Mouse (Mus musculus) spleen, adult 2 months (tissue): ENCODE measurements around the gene Snd1. TPM values are rescaled to one million over a fixed set of nuclear protein-coding genes. Genes with fewer than 3 reads are reported as not detected.

Experiments
- DNase-seq, 2 experiments: peaks; one replicate each; pipeline versions ENCODE4 v3.0.0 to v3.0.0-alpha.2; 2012 to 2021; ENCODE audit warnings: low spot score in 2 of 2, low read depth in 1 of 2
- H3K27ac ChIP-seq: fragments of 200-500 bp; 2 replicates; pipeline ENCODE4 v1.5.1; 2012; ENCODE audit warnings: low read length, inconsistent platforms; ENCODE audit not compliant: insufficient read depth
- H3K27me3 ChIP-seq: fragments of 200-500 bp; 2 replicates; pipeline ENCODE4 v1.6.1; 2012; ENCODE audit warnings: mild to moderate bottlenecking, moderate library complexity, low read length, inconsistent platforms; ENCODE audit not compliant: control insufficient read depth, insufficient read depth
- H3K36me3 ChIP-seq: fragments of 200-500 bp; 2 replicates; pipeline ENCODE4 v1.6.1; 2012; ENCODE audit warnings: mild to moderate bottlenecking, low read length, inconsistent platforms; ENCODE audit not compliant: control insufficient read depth, insufficient read depth
- H3K4me1 ChIP-seq: fragments of 200-500 bp; 2 replicates; pipeline ENCODE4 v1.6.1; 2011; ENCODE audit warnings: inconsistent platforms; ENCODE audit not compliant: control insufficient read depth, insufficient read depth, insufficient read length
- H3K4me3 ChIP-seq: fragments of 200-500 bp; 2 replicates; pipeline ENCODE4 v1.5.1; 2011; ENCODE audit warnings: mild to moderate bottlenecking, inconsistent platforms; ENCODE audit not compliant: insufficient read depth, insufficient read length; ENCODE audit errors: extremely low read depth
- CTCF ChIP-seq: fragments of 200-500 bp; IDR thresholded peaks from 2 replicates; pipeline ENCODE4 v1.5.1; 2011; ENCODE audit warnings: mild to moderate bottlenecking, inconsistent platforms; ENCODE audit not compliant: insufficient read depth, insufficient read length, insufficient replicate concordance; ENCODE audit errors: extremely low read depth
- POLR2A ChIP-seq: fragments of 200-500 bp; IDR thresholded peaks from 2 replicates; pipeline ENCODE4 v1.6.1; 2011; ENCODE audit warnings: low read depth, low read length, inconsistent platforms
- WGBS: fragments of 180-500 bp; shearing (Covaris S2); methylation state at CpG from one replicate; pipeline ENCODE4 v1.1.7; 2018; 5-methylcytosine and 5-hydroxymethylcytosine counted together
- polyA plus RNA-seq: library from polyadenylated mRNA; depleted of rRNA; stranded (reverse); fragments of >200 nt; gene quantifications from 2 replicates; pipeline ENCODE4 v1.2.3, GENCODE M21; 2012

Gene Snd1
- polyA plus RNA-seq, 1 experiment = 55.0 TPM

DNA sequence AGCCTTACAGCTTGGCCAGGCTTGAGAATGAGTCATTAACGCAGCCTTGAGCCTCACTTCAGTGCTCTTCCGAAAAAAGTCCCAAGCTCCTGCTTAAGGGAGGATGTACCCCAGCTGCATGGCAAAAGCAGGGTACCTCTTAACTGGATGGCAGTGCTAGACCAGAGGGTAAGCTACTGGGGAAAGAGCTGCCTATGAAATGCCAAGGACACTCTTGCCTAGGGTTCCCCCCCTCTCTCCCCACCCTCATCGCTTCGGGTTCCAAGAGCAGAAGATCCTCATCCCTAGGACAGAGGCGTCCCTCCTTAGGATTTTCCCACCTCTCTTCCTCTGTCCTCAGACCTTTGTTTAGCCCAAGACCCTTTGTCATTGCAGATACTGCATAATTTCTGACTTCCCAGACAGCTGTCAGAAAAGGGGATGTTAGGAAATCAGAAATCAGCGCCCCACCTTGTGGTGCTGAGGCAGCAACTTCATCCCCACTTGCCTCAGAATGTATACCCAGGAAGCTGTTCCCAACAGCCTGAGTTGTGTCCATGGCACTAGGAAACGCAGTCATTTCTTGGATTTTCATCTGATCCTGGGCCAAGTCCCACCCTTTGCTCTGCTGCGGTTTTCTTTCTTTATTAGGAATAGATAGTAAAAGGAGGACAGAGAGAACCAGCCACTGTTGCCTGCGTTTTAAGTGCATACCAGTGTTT, 351.9 kb downstream of the Snd1 start:
- peaks cover 6% of the 10 kb centered on the region; the same call in 1 of the 2 replicates for H3K27me3 ChIP-seq
- WGBS = 89% methylated on average over 9 of the region's 9 CpGs
- H3K4me3 ChIP-seq = no peak overlapping the region
- TF ChIP-seq POLR2A (no peak), CTCF (no peak)
- H3K36me3 ChIP-seq = no peaks in the 10 kb centered on the region
- H3K27ac ChIP-seq = no peak overlapping the region
- DNase-seq = no peak
- peaks cover 6% of the 10 kb centered on the region for H3K4me1 ChIP-seq

DNA sequence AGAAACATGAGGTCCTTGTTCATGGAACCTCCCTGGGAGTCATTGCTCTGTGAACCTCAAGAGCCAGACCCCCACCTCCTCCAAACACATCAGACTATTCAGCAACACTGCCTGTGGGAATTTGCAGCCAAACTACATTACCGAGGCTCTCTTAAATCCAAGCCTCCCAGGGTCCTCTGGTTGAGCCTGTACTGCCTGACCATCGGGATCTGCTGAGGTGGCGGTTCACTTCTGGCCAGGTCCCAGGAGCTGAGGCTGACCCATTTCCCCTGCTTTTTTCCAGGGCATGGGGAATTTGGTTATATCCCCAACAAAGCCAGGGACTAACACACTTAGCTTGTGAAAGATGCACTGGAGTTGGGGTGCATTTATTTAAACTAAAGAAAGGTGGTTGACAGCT, 352.6 kb downstream of the Snd1 start:
- no peak overlapping the region for H3K4me3 ChIP-seq
- H3K36me3 ChIP-seq = no peaks in the 10 kb centered on the region
- TF ChIP-seq POLR2A (no peak), CTCF (no peak)
- peaks cover 13% of the 10 kb centered on the region for H3K27me3 ChIP-seq
- H3K27ac ChIP-seq = no peak overlapping the region
- DNase-seq = no peak
- peaks cover 12% of the 10 kb centered on the region for H3K4me1 ChIP-seq
- WGBS = 87% methylated on average over 3 of the region's 3 CpGs

DNA sequence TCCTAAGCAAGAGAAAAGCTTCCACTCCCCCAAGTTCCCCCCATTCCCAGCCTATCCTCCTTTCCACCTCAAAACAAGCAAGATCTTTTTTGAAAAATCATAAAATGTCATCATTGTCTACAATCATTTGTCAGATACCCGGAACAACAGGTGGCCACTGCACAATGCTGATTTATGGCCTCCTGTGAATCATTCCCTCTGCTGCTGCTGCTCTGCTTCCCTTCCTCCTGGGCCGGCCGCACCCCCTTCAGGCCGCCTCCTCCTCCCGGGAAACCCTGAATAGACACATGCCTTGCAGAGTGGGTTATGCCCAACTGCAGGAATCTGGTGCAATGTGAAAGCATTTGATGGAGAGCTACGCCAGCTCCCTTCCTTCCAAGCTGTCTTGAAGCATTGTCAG, 353.7 kb downstream of the Snd1 start:
- Histone ChIP-seq H3K27ac (no peak overlapping the region), H3K4me3 (no peak overlapping the region), H3K27me3 (peaks cover 20% of the 10 kb centered on the region), H3K36me3 (no peaks in the 10 kb centered on the region), H3K4me1 (peaks cover 18% of the 10 kb centered on the region)
- DNase-seq = no peak
- TF ChIP-seq POLR2A (no peak), CTCF (no peak)
- 76% methylated on average over 6 of the region's 6 CpGs for WGBS

DNA sequence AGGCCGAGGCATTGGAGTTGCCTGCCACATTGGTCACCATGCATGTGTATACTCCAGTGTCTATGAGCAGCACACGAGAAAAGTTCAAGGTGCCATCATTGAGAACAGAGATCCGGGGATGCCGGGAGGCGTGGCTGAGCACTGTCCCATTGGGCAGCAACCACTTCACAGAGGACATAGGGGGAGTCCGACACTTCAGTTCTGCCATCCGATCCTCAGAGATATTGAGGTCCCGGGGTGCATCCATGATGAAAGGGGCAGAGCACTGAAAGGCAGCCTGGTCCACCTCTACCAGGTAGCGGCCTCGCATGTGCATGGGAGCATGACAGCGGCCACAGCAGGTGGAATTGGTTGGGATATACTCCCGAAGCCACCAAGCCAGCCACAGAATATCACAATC, 355.4 kb downstream of the Snd1 start:
- no peak for DNase-seq
- TF ChIP-seq POLR2A = no peak
- no peak for TF ChIP-seq CTCF
- peaks cover 20% of the 10 kb centered on the region for H3K27me3 ChIP-seq
- H3K36me3 ChIP-seq = no peaks in the 10 kb centered on the region
- H3K4me3 ChIP-seq = no peak overlapping the region
- H3K4me1 ChIP-seq = peaks cover 18% of the 10 kb centered on the region
- 93% methylated on average over 12 of the region's 12 CpGs for WGBS
- H3K27ac ChIP-seq = no peak overlapping the region

DNA sequence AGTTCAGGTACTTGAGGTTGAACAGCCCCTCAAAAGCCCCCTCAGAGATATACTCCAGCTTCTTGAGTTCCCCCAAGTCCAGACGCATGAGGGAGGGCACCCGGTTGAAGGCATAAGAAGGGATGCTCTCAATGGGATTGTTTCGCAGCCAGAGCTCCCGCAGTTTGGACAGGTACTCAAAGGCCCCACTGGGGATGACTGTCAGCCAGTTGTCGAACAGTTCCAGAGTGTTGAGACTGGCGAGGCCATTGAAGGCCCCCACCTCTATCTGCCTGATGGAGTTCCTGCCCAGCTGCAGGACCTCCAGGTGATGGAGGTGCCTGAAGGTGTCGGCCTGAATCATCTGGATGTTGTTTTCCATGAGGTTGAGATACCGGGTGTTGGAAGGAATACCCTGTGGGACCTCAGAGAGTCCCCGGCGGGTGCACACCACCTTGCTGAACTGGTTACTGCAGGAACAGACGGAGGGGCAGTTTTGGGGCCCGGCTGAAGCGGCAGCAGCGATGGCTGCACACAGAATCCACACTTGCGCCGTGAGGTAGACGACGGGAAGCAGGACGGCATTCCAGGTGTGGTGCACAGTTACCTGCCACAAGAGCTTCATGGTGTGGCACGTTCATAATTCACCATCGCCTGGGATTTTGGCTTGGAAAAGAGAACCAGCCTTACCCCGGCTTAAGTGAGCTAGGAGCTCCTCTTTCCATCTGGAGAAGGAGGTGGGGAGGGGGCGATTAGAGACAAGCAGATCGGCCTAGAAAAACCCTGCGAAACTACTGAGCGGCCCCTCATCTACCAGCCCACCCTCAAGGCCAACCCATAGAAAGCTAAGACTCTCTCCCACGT, 356.3 kb downstream of the Snd1 start, which contains the start of gene Lrrc4:
Gene Lrrc4, minus strand, starts transcription at position 737 of the 843 bp plus-strand sequence.
- peak within 1 kb of the TSS; percentile 47 for H3K4me3 ChIP-seq
- peaks cover 20% of the 10 kb centered on the region for H3K27me3 ChIP-seq
- no peak for TF ChIP-seq POLR2A
- TF ChIP-seq CTCF = no peak
- no peak for DNase-seq
- 82% methylated on average over 27 of the region's 27 CpGs for WGBS
- no peak within 1 kb of the TSS for H3K27ac ChIP-seq
- no peaks in the 10 kb centered on the region for H3K36me3 ChIP-seq
- H3K4me1 ChIP-seq = peaks cover 18% of the 10 kb centered on the region

DNA sequence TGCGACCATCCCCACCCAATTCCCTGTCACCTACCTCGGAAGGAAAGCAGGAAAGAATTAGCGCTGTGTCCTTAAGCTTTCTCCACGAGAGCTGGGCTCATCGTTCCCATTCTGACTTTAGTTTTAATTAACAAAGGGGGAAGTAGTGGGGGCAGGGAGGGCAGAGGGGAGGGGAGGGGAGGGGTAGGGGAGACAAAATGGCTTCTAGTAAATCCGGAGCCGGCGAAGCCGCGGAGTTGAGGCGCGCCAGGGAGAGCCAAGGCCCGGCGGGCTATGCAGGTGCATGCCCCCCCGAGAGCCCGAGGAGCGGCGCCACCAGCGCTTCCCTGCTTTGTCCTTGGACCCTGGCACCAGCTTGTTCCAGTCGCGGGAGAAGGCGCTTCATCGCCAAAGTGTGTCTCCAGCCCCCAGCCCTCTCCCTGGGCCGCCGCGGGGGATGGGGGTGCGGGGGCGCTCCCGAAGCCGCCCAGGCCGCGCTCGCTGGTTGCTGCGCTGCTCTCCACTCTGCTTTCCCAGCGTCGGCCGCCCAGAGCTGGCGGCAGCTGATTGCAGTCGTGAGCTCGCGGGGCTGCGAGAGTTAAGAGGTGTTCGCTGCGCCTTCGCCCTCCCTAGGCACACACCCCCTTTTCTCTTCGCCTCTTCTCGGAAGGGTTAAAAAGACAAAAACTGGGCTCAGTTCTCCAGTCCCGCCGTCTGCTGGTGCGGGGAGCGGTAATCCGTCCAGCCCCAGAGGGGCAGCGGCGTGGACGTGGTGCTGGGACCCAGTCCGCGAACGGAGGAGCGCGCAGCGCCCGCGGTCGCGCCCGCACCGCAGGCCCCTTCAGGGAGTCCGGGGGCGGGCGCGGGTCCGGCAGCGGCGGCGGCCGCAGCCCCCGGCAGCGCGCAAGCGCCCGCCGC, 357.2 kb downstream of the Snd1 start:
- Histone ChIP-seq H3K27ac (no peak overlapping the region), H3K4me3 (peak overlapping the region; percentile 53), H3K27me3 (peaks cover 20% of the 10 kb centered on the region), H3K36me3 (no peaks in the 10 kb centered on the region), H3K4me1 (peaks cover 18% of the 10 kb centered on the region)
- WGBS = 3% methylated on average over 80 of the region's 82 CpGs
- DNase-seq = no peak
- no peak for TF ChIP-seq POLR2A
- TF ChIP-seq CTCF = no peak
